Mouse (Mus musculus) cerebellum, adult 11 months (tissue): ENCODE measurements around the gene Cdk19.

Source experiments
- DNase-seq: peaks from one replicate; pipeline ENCODE4 v3.0.0; 2022

The Cdk19 gene

GRCm38 (mm10) chr10:40339351-40339964 lies at the start of gene Cdk19:
Cdk19 (plus strand) TSS chr10:40339564.
- DNase-seq = no peak

GRCm38 (mm10) chr10:40292640-40293039 lies 46.7 kb upstream of the Cdk19 start:
- DNase-seq = no peak

- DNase-seq = peak; percentile 69
Measured at GRCm38 (mm10) chr10:40300648-40301171, 38.7 kb upstream of the Cdk19 start.

- DNase-seq = peak; percentile 51
Measured at GRCm38 (mm10) chr10:40301181-40302075, 37.9 kb upstream of the Cdk19 start.

GRCm38 (mm10) chr10:40302140-40302985 lies 37.0 kb upstream of the Cdk19 start, which contains the start of gene Amd1:
Amd1 (minus strand) TSS chr10:40302186.
- peak; percentile 100 for DNase-seq

GRCm38 (mm10) chr10:40305989-40306388 lies 33.4 kb upstream of the Cdk19 start:
- DNase-seq = no peak

- DNase-seq = no peak
Measured at GRCm38 (mm10) chr10:40307826-40308583, 31.4 kb upstream of the Cdk19 start.

GRCm38 (mm10) chr10:40309884-40310635 lies 29.3 kb upstream of the Cdk19 start:
- no peak for DNase-seq

GRCm38 (mm10) chr10:40312781-40313180 lies 26.6 kb upstream of the Cdk19 start:
- no peak for DNase-seq

- DNase-seq = no peak
Measured at GRCm38 (mm10) chr10:40316841-40317585, 22.4 kb upstream of the Cdk19 start.

- DNase-seq = no peak
Measured at GRCm38 (mm10) chr10:40320306-40320705, 19.1 kb upstream of the Cdk19 start.

- DNase-seq = no peak
Measured at GRCm38 (mm10) chr10:40328004-40328551, 11.3 kb upstream of the Cdk19 start.

GRCm38 (mm10) chr10:40330262-40330661 lies 9.1 kb upstream of the Cdk19 start:
- no peak for DNase-seq

GRCm38 (mm10) chr10:40332864-40333263 lies 6.5 kb upstream of the Cdk19 start:
- DNase-seq = no peak

GRCm38 (mm10) chr10:40342036-40342435 lies 2.7 kb downstream of the Cdk19 start:
- no peak for DNase-seq

GRCm38 (mm10) chr10:40346776-40347403 lies 7.5 kb downstream of the Cdk19 start:
- no peak for DNase-seq

- DNase-seq = no peak
Measured at GRCm38 (mm10) chr10:40347461-40347954, 8.1 kb downstream of the Cdk19 start.

- DNase-seq = peak; percentile 98
Measured at GRCm38 (mm10) chr10:40348566-40349536, 9.5 kb downstream of the Cdk19 start.
